ENCODE assay signal across 10 mouse cellular contexts in genomic region chr11:51831962-51832909, GRCm38 (mm10). TPM values are rescaled to one million over a fixed set of nuclear protein-coding genes. Genes with fewer than 3 reads are reported as not detected.
DNase-seq lines count a peak whose midpoint lies in the region; ATAC-seq and TF ChIP-seq lines count a peak whose summit lies in the region.
"Had no signal": no experiment of that assay in that cellular context is flagged by ENCODE, and none has a peak within 500 bp of the region (broad histone marks: within the 10 kb centered on the region; RNA-seq: fewer than 3 reads in every experiment).

No protein-coding gene starts in this region.

- TF ChIP-seq CTCF in Patski (IDR thresholded peaks at IDR 0.05), result no peak

- peaks cover 3% of the 10 kb centered on the region; the same call in 1 of the 2 replicates for H3K4me1 ChIP-seq in intestine, embryonic 15.5 days (replicated peaks)
- peaks cover 4% of the 10 kb centered on the region for H3K4me1 ChIP-seq in midbrain, embryonic 16.5 days (ENCODE audit: control insufficient read depth, insufficient read depth, low read length)

- in situ Hi-C loops in Patski (cut with MboI; ENCODE audit: low pct_unique_long_range_greater_than_20kb), result no loop called here

- ATAC-seq in Patski, result peak; percentile 88
- peak; percentile 56 for ATAC-seq in intestine, embryonic 15.5 days
- ATAC-seq in midbrain, embryonic 16.5 days, result peak; percentile 72

- no peak overlapping the region for H3K4me3 ChIP-seq in intestine, embryonic 15.5 days (replicated peaks)
- no peak overlapping the region for H3K4me3 ChIP-seq in midbrain, embryonic 16.5 days (ENCODE audit: low read depth, low read length)
- H3K4me3 ChIP-seq: neural tube, embryonic 13.5 days had no signal

- WGBS in intestine, embryonic 15.5 days, result 66% methylated on average over 4 of the region's 4 CpGs
- WGBS in midbrain, embryonic 16.5 days, result 61% methylated on average over 4 of the region's 4 CpGs

- no peak overlapping the region for H3K4me2 ChIP-seq in intestine, embryonic 15.5 days (replicated peaks)
- H3K4me2 ChIP-seq in midbrain, embryonic 16.5 days (ENCODE audit: low read length), result no peak overlapping the region
- H3K4me2 ChIP-seq: neural tube, embryonic 13.5 days had no signal

- no peaks in the 10 kb centered on the region for H3K27me3 ChIP-seq in Patski
- no peaks in the 10 kb centered on the region for H3K27me3 ChIP-seq in intestine, embryonic 15.5 days (replicated peaks)
- no peaks in the 10 kb centered on the region for H3K27me3 ChIP-seq in midbrain, embryonic 16.5 days (ENCODE audit: control insufficient read depth, insufficient read depth, low read depth, low read length)
- H3K27me3 ChIP-seq: neural tube, embryonic 13.5 days had no signal

- intact Hi-C loops in left cerebral cortex, postnatal 10 days (cut with DNase I), result no loop called here
- intact Hi-C loops in left cerebral cortex, postnatal 36 days (cut with DNase I), result no loop called here

- no peak overlapping the region for H3K9ac ChIP-seq in intestine, embryonic 15.5 days
- H3K9ac ChIP-seq in midbrain, embryonic 16.5 days (ENCODE audit: low read depth, low read length), result no peak overlapping the region
- H3K9ac ChIP-seq: neural tube, embryonic 13.5 days had no signal

- no peaks in the 10 kb centered on the region for H3K9me3 ChIP-seq in intestine, embryonic 15.5 days
- no peaks in the 10 kb centered on the region for H3K9me3 ChIP-seq in midbrain, embryonic 16.5 days (replicated peaks; ENCODE audit: control insufficient read depth, low read length, poor library complexity, severe bottlenecking)
- H3K9me3 ChIP-seq: neural tube, embryonic 13.5 days had no signal

- CTCF ChIA-PET in Patski (lab: Charles Lee), result interaction anchor here (2.2 to 2.6 kb wide), 3 partner anchors 13 to 25 kb away, joined by 5 to 13 read pairs (median 9); no protein-coding TSS in a partner anchor

- peak; percentile 26 to 42 for DNase-seq in left cerebral cortex, postnatal 10 days (ENCODE audit: extremely low spot score in 1 of 2, low spot score in 2 of 2)
- DNase-seq in left cerebral cortex, postnatal 36 days (ENCODE audit: low spot score in 2 of 2), result no peak
- peak; percentile 63 for DNase-seq in Patski (ENCODE audit: low read depth, low spot score)
- DNase-seq in cerebellum, adult 11-12 months, result peak; percentile 95
- DNase-seq in T-cell, adult 2 months (ENCODE audit: low spot score), result no peak
- no peak for DNase-seq in heart, adult 8-10 months (ENCODE audit: low spot score)

- POLR2A ChIA-PET in Patski (lab: Charles Lee), result interaction anchor here (0.6 to 1.4 kb wide), 7 partner anchors 9 to 84 kb away, joined by 3 to 7 read pairs (median 5); partner anchors contain the start of gene Jade2

- H3K27ac ChIP-seq in intestine, embryonic 15.5 days, result no peak overlapping the region
- H3K27ac ChIP-seq in midbrain, embryonic 16.5 days (ENCODE audit: low read length), result no peak overlapping the region
- H3K27ac ChIP-seq: kidney, postnatal 0 days; neural tube, embryonic 13.5 days had no signal

- H3K36me3 ChIP-seq in intestine, embryonic 15.5 days, result 0 out of 2 replicates have a peak, but pooled peaks cover 6% of the 10 kb centered on the region
- 0 out of 2 replicates have a peak, but pooled peaks cover 2% of the 10 kb centered on the region for H3K36me3 ChIP-seq in midbrain, embryonic 16.5 days (ENCODE audit: control insufficient read depth, insufficient read depth, low read length)
- H3K36me3 ChIP-seq: neural tube, embryonic 13.5 days had no signal

RNA-seq across cellular contexts. Expression of gene Jade2, which starts 25.2 kb away (rescaled TPM):
- total RNA-seq in left cerebral cortex, postnatal 10 days (2021), result 1 to 10 TPM; 6.7 to 8.2 TPM
- total RNA-seq in left cerebral cortex, postnatal 36 days (2021), result 10 to 100 TPM; 34.0 to 39.7 TPM
- 31.6 TPM for polyA plus RNA-seq in Patski (2021)
- polyA plus RNA-seq in intestine, embryonic 15.5 days (2015; fragmentation: Nextera tagmentation; extraction: Ambion mirVana), result 1.3 and 1.4 TPM in 2 replicates
- 0.48 and 0.65 TPM in 2 replicates for polyA plus RNA-seq in midbrain, embryonic 16.5 days (2015; fragmentation: Nextera tagmentation; extraction: Ambion mirVana)
- 10 to 100 TPM in 3 of 4 experiments, 1 to 10 TPM in 1; 9.8 to 14.8 (median 11.8) TPM for total RNA-seq in heart, adult 8-10 months (2022)

Comparison
In these comparisons a context has a peak if more than half of its experiments do, and no peak if none do; other contexts are left out.
1. DNase-seq: peak in left cerebral cortex, postnatal 10 days (2 of 2), Patski (single experiment) and cerebellum, adult 11-12 months (single experiment); none in left cerebral cortex, postnatal 36 days (0 of 2), T-cell, adult 2 months (single experiment) and heart, adult 8-10 months (single experiment).
2. Peak in every context shown above with its lines, with median percentiles within 50 percentile points of each other: ATAC-seq.